Mouse (Mus musculus) monocyte, adult 5-6 weeks (primary cell): ENCODE data around the gene Vcp. TPM values are rescaled to one million over a fixed set of nuclear protein-coding genes. Genes with fewer than 3 reads are reported as not detected.

Experiments used
- ATAC-seq: fragments of 153-309, 156-312 bp; replicated peaks from 2 replicates; pipeline ENCODE4 v1.8.0; 2017; ENCODE audit warnings: mild to moderate bottlenecking; ENCODE audit not compliant: low TSS enrichment, insufficient number of reproducible peaks, severe bottlenecking, poor library complexity, low FRiP score
- total RNA-seq: library from RNA; stranded (forward); fragments of 200-1000, 200-491, 200-594 nt; gene quantifications from 3 replicates; pipeline ENCODE4 v1.2.3, GENCODE M21; 2017

The Vcp gene
- total RNA-seq, result 146 to 168 TPM (median 150 TPM) in 3 replicates

DNA sequence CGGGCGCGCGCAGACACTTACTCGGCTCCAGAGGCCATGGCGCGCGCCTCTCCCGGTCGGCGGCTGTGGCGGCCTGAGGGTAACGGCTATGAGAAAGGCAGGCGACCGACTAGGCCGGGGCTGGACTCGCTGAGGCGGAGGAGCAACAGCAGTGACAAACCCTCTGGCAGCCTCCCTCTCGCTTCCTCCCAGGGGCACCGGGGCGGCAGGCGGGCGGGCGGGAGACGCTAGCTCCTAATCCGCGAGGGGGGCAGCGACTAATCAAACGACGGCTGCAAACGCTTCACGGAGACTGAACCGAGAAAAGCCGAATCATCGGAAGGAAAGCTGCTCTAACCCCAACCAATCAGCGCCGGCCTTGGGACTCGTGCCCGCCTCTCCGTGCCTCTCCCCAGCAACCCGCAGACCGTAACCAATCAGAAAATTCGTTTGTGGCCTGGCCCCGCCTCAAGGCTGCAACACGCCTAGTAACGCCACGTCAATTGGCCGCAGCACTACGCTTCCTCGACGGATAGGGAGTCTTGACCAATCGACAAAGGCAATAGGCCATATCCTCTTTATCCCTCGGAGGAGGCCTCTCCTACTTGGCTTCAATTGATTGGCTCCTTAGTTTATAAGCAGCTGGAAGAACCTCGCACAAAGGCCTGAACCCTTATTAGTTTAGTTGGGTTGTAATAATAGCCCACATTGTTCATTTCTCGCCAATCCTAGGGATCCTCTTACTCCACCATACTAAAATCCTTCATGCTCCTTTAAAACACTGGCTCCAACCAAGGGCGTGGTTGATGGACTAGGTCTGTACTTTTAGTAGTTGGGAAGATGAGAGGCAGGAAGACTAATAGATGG, at the start of gene Vcp:
TSS of gene Vcp (minus strand) at position 367 of the 846 bp plus-strand sequence.
- ATAC-seq, result peak; percentile 99

DNA sequence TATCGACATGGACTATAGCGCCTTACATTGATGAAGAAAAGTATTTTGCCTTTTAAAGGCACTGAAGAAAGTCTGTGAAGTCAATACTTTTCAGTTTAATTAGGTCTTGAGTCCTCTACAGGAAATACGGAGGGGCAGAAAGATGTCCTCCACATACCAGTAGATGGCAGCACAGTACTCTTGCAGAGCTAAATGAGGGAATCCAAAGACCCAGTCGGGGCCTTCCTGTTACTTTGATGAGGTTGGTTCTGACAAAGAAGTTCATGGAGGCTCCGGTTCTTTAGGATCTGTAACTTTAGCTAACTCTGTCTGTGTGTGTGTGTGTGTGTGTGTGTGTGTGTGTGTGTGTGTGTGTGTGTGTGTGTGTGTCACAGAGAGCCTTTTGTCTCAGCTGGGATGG, 46.9 kb upstream of the Vcp start:
- 0 out of 2 replicates have a peak, but pooled peaks have one; percentile 19 for ATAC-seq

DNA sequence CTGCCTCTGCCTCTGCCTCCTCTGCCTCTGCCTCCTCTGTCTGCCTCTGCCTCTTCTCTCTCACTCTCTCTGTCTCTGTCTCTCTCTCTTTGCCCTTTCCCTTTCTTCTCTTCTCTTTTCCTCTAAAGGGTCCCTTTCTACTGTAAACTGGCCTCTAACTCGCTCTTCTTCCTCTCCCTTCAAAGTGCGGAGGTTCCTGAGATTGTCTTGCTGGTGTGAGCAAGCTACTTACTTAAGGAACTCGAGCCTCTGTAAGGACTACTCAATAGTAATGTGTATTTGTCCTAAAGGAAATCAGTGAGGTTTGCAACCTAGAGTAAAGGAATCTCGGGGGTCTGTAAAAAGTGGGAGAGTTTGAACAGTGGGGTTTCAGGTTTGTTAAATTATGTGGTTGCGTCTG, 46.3 kb upstream of the Vcp start:
- no peak for ATAC-seq

DNA sequence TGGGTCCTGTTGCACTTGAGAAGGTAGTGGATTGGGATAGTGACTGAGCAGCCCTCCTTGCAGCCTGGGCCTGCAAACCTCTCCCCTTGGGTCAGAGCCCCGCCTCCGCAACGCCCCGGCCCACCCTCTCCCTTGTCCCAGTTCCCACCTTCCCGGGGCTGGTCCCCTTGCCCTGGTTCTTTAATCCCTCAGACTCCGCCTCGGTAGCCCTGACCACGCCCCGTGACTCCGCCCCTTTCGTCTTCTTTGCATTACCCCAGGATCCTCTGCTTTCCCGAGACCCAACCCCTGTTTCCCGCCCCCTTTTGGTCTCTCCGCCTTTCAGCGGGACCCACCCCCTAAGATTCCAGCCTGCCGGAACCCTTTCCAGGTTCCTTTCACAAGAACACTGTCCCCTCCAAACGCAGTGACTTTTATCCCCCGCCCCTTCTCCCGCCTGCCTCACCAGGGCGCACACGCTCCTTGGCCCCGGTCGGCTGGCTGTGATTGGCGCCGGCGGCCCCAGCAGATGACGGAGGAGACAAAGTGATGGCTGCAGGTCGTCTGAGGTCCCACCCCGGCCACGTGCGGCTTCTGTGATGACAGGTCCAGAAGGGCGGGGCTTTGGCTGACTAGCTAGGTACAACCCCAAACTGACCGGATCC, 45.5 kb upstream of the Vcp start, which contains the start of gene Fam214b:
TSS of gene Fam214b (minus strand) at position 562 of the 644 bp plus-strand sequence.
- ATAC-seq, result peak; percentile 75

DNA sequence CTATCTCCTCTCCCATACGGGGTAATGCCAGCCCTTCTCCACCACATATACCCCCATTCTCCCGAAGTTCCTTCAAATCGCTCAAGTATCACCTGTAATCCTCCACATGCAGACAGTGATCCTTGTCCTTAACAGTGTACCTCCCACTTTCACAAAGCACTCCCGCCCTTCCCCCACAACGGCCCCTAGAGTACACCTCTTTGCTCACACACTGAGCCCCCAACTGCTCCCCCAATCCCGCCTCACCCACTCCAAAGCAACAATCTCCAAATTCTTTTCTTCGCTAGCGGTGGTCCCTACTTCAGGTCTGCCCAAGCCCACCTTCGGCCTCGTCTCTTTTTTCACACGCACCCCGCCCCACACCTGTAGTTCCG, 45.0 kb upstream of the Vcp start:
- ATAC-seq, result no peak; the same call in 1 of the 2 replicates

DNA sequence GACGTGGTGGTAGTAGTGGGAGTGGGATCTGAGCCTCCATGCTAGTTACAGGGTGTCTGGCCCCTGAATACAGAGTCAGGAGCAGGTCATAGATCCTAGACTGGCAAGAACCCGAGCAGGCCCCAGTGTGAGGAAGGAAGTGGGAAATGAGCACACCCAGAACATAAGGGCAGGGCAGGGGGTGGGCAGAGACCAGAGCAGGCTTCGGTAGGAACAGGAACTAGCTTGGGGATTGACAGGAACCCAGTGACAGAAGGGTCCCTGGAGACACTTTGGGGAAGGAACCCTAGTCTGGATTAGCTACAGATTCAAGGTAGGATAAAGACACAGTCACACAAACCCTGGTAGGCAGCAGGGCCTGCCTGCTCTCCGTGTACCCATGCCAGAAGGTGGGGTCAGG, 44.4 kb upstream of the Vcp start:
- ATAC-seq, result peak; percentile 44

DNA sequence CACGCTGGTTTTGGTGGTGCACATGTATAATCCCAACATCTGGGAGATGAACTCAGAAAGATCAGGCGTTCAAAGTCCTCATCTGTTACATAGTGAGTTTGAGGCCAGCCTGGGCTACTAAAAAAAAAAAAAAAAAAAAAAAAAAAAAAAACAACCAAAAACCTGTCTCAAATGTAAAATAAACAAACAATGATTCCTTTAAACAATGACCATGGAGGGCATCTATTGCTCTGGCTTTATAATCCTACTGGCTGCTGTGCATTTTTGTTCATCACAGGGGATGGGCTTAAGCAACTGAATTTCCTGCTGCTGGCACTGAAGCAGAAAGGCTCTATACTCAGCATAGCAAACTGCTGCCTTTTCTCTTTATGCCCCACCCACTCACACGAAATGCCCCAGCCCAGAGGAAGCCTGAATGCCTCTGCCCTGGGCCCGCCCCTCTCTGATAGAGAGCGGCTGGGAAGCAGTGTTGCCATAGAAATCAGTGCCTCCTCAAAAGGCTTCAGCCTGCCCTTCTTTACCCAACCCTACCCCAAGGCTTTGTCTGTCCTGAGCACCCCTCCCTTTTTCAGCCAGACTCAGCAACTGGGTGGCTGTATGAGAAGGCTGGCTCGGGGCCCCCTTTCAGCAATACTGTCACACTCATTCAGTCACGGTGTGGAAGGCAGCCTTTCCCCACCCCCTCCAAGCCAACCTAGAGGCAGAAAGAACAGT, 43.5 kb upstream of the Vcp start:
- peak; percentile 34 for ATAC-seq

DNA sequence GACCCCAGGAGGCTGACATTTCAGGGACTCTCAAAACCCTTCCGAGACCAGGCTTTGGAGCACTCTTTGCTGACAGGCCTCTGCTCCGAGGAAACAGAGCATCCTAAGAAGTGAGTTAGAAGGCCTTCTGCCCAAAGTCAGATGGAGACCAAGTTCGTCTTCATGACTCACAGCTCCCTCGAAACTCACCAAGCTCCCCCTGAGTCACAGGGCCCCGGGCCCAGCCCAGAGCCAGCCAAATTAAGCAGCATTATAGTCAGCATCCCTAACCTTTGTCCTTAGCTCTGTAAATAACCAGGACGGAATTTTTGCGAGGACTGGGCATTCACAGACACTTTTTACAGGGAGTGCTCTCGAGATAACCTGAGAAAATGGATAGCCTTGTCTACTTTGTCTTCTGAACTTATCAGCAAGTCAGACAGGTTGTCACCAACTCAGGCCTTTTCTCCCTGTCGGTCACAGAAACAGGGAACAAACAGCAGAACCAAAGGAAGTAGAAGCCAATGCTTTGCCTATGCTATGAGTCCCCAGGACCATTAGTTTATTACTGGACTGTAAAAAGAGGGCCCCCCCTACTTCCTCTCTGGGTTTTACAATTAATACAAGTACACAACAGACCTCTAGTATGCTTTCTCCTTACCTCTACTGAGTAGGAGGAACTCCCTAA, 40.7 kb upstream of the Vcp start:
- no peak for ATAC-seq

DNA sequence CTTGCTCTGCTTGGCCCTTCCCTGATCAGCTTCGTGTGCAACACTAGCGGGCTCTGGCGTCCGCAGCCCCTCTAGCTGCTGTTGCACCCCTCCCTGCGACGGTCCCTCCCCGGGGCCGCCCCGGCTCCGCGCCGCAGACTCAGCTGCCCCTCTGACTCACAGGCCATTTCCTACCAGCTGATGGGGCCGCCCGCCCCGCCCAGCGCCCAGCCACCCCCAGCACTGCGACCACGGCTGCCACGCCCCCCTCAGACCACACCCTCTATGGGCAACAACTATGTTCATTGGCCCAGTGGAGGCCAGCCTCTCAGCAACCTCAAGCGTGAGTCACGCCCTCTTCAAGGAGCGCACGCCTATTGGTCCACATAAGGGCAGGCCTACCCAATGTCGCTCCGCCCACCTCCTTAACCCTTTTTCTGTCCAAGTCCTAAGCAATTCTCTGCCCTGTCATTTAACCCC, 39.8 kb upstream of the Vcp start:
- peak; percentile 86 for ATAC-seq

DNA sequence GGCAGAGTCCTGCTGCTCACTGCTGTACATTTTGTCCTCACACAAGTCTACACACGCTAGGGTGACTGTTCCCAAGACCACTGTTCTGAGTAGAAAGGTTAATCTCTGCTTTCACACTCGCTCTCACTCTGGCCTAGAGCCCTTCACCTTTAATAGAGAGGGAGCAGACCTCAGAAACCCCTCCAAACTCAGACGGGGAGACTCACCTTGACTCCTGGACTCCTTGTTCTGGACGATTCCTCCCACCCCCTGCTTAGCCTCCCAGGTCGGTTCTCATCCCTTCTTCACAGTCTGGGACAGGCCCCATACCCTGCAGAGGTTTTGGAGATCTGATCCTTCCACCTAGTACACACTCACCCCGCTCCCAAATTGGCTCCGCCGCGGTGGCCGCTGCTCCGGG, 39.3 kb upstream of the Vcp start:
- no peak for ATAC-seq

DNA sequence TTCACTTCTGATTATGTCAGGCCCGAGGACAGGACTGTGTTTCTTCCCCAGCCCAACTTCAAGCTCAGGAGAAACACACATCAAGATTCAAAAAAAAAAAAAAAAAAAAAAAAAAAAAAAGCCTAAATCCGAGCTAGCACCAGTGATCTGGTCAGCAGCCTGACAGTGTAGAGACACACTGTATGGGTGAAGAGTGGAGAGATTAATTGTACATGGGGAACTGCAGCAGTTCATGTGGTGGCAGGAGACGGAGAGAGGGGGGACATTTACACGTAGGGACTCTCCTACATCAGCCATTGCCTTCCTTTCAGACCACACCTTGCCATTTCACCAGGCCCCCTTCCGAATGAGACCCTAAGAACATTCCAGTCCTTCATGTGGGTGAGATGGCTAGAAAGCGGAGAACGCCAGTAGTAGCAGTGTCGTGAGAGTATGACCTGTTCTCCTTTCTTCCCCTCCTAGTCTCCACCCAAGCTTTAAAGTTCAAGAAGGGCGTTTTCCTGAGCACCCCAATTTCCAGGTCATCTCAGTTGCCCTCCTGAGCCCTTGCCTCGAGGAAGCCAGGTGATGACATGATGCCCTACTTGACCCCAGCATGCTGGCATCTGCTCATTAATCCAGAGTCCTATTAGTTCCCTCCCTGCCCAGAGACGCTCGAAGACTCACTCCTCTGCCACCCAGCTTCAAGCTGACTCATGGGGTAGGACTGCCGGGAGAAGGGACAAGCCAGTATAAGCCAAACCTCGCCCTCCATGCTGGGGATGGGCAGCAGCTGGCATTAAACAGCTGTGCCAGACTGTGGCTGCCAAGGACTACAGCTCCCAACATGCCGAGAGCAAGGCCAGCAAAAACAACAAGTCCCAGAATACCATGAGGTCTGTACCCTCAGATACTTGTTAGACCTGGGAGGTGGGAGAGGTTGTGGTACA, 38.5 kb upstream of the Vcp start:
- no peak for ATAC-seq

DNA sequence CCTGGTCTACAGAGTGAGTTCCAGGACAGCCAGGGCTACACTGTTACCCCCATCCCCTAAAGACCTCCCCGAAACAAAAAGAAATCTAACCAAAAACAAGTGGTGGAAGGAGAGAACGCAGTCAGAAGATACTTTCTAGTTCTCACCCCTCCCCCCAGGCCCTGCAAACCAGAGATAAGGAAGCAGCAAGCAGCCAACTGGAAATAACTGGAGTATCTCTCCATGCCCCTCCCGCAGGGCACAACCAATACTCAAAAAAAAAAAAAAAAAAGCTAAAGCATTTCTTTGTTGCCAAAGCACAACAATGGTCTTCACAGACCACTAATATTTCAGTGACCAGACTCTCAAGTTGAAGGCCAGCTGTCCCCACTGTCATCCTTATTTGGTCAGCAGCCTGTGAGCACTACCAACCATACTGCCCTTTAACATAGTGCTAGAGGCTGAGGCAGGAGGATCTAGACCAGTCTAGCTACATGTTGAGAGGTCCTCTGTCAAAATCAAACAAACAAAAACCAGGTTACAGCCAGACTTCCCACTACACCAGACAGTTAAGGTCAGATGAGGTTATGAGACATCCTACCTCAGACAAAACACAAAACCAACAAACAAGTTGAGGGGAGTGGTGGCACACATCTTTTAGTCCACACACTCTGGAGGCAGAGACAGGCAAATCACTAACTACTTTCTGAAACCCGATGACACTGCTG, 37.7 kb upstream of the Vcp start:
- ATAC-seq, result no peak

DNA sequence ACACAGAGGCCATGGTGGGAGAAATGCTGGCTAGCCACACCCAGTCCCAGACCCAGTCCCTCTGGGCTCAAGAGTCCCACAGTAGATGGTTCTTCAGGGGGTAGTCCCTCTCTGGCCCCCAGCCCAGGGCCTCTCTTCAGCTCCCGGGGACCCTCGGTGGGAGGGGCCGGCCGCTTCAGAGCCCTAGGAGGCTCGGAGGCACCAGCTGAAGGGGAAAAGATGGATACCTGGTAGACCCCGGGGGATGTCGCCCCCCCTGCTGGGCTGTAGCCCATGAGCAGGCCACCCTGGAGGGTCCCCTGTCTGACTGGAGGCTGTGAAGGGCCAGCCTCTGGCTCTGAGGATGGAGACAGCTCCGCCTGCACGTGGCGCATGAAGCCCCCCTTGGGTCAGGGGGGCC, 36.0 kb upstream of the Vcp start:
- ATAC-seq, result no peak

DNA sequence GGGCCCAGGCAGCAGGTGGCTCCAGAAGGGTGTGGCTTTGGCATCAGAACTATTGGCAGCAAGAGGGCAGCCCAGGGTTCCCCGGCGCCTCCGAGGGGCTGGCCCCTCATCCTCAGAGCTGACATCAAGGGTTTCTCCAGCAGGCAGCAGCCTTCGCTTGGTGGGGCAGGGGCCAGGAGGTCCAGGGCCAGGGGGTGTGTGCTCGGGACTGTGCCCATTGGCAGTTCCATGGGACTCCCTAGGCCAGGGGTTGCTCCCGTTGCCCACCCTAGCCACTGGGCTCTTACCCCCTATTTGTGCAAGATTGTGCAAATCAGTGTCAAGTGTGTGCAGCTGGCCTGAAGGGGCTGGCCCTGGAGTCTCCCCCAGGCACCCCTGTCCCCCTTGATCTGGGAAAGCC, 35.5 kb upstream of the Vcp start:
- ATAC-seq, result no peak

DNA sequence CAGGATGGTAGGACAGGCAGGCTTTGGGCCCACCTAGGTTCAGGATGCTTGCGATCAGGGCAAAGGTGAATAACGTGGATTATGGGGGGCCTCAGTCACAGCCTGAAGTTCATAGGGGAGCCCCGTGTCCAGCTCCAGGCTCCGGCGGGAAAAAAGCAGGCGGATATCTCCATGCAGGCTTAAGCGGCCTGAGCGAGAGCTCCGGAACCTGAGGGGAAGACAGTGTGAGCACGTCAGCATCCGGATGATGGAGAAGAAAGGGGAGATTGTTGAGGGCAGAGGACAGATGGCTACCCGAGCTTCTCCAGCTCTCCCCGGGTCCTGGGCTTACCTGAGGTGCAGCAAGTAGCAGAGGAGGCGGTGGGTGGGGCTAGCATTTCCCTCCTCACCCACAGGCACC, 33.2 kb upstream of the Vcp start:
- ATAC-seq, result no peak

DNA sequence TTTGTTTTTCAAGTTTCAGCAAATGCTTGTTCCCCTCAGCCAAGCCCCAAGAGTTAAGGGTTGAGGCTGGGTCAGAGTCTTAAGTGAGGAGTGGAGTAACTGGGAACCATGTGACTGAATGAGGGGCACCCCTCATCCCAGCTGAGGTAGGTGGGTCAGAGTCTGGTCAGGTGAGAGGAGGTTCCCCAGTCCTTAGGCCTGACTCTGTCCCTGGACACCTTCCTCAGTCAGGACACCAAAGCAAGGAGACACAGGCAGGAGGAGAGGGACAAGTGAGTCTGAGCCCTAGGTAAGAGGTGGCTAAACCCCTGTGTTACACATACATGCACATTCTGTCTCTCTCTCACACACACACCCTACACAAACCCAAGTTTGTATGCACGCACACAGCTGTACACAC, 32.2 kb upstream of the Vcp start:
- ATAC-seq, result no peak

DNA sequence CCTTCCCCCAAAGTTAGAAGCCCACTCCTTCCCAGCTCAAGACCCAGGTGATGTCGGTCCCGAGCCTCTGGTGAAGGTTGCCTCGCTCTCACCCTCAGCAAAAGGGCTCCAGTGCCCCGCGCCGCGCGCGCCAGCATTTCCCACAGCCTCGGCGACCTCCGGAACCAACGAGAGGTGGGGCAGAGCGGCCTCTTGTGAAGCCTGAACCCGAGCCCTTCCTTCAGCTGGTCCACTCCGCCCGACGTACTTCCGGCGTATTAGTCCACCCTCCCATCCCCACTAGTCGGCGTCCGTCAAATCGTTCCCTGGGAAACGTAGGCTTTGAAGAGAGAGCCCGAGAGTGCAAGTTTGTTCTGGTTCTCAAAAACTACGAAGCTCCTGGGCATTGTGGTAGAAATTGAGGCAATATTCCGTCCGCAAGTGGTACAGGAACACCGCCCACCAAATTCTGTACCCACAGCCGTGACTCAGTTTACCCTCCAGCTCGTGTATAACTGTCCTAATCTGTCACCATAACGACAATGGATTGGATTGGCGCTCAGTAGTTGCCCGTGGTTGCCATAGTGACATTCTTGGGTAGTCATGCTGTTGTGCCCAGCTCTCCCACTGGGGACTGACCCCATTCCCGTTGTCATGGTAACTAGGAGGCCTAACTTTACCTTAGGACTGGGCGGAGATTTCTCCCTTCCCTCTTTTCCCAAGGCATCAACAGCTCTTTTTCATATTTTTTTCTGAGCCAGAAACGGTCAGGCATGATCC, 31.1 kb upstream of the Vcp start, which contains the start of gene Stoml2:
TSS of gene Stoml2 (minus strand) at position 474 of the 759 bp plus-strand sequence.
- ATAC-seq, result peak; percentile 96
